Mouse (Mus musculus) liver, embryonic 15.5 days (tissue): ENCODE measurements around the gene Nadk. TPM values are rescaled to one million over a fixed set of nuclear protein-coding genes. Genes with fewer than 3 reads are reported as not detected.

ENCODE experiments used
- ATAC-seq: fragments of 200-750 bp; cut with Nextera tagmentation; 2 replicates; pipeline ENCODE4 v1.8.0; 2017; ENCODE audit warnings: moderate number of reproducible peaks, mild to moderate bottlenecking, moderate library complexity; ENCODE audit not compliant: insufficient read depth
- H3K27ac ChIP-seq: fragments of 300-500 bp; sonication (generic); replicated peaks from 2 replicates; pipeline ENCODE4 v1.5.1; 2015; ENCODE audit warnings: mild to moderate bottlenecking, inconsistent platforms
- H3K27me3 ChIP-seq: fragments of 300-500 bp; sonication (generic); 2 replicates; pipeline ENCODE4 v1.6.1; 2015; ENCODE audit warnings: mild to moderate bottlenecking, inconsistent platforms
- H3K36me3 ChIP-seq: fragments of 300-500 bp; sonication (generic); replicated peaks from 2 replicates; pipeline ENCODE4 v1.6.1; 2015; ENCODE audit warnings: moderate library complexity, mild to moderate bottlenecking, inconsistent platforms
- H3K4me1 ChIP-seq: fragments of 300-500 bp; sonication (generic); replicated peaks from 2 replicates; pipeline ENCODE4 v1.6.1; 2015; ENCODE audit warnings: inconsistent platforms
- H3K4me2 ChIP-seq: fragments of 300-500 bp; sonication (generic); 2 replicates; pipeline ENCODE4 v1.6.1; 2015; ENCODE audit warnings: moderate library complexity, mild to moderate bottlenecking, inconsistent platforms
- H3K4me3 ChIP-seq: fragments of 300-500 bp; sonication (generic); replicated peaks from 2 replicates; pipeline ENCODE4 v1.5.1; 2015; ENCODE audit warnings: mild to moderate bottlenecking, inconsistent platforms
- H3K9ac ChIP-seq: fragments of 300-500 bp; sonication (generic); 2 replicates; pipeline ENCODE4 v1.6.1; 2015; ENCODE audit warnings: moderate library complexity, mild to moderate bottlenecking, inconsistent platforms
- H3K9me3 ChIP-seq: fragments of 300-500 bp; sonication (generic); replicated peaks from 2 replicates; pipeline ENCODE4 v1.6.1; 2016; ENCODE audit warnings: inconsistent platforms
- WGBS: fragments of 180-500 bp; shearing (Covaris S2); methylation state at CpG from one replicate; pipeline ENCODE4 v1.1.7; 2015; ENCODE audit warnings: mixed read lengths; ENCODE audit not compliant: insufficient replicate concordance; 5-methylcytosine and 5-hydroxymethylcytosine counted together
- polyA plus RNA-seq: library from polyadenylated mRNA; unstranded; fragments of >200 nt; fragmentation: Nextera tagmentation; extraction: Ambion mirVana; gene quantifications from 2 replicates; pipeline ENCODE4 v1.2.1, GENCODE M21; 2015

Nadk gene
- 46.9 and 51.4 TPM in 2 replicates for polyA plus RNA-seq

GRCm38 (mm10) chr4:155561661-155562442 lies at the start of gene Nadk:
TSS of gene Nadk (plus strand) at chr4:155562378.
- peak within 1 kb of the TSS; percentile 45 for H3K9ac ChIP-seq
- peaks cover 29% of the 10 kb centered on the region for H3K36me3 ChIP-seq
- no peak for ATAC-seq
- peak within 1 kb of the TSS; percentile 89 for H3K27ac ChIP-seq
- H3K4me1 ChIP-seq = peaks cover 66% of the 10 kb centered on the region
- no peaks in the 10 kb centered on the region for H3K27me3 ChIP-seq
- peak within 1 kb of the TSS; percentile 93 for H3K4me2 ChIP-seq
- 56% methylated on average over 7 of the region's 7 CpGs for WGBS
- H3K4me3 ChIP-seq = peak within 1 kb of the TSS; percentile 83
- H3K9me3 ChIP-seq = no peaks in the 10 kb centered on the region

GRCm38 (mm10) chr4:155514810-155515209 lies 47.4 kb upstream of the Nadk start:
- no peak overlapping the region for H3K9ac ChIP-seq
- peaks cover 3% of the 10 kb centered on the region; the same call in 1 of the 2 replicates for H3K36me3 ChIP-seq
- H3K9me3 ChIP-seq = no peaks in the 10 kb centered on the region
- H3K4me3 ChIP-seq = no peak overlapping the region
- no peak for ATAC-seq
- 82% methylated on average over 2 of the region's 2 CpGs for WGBS
- 0 out of 2 replicates have a peak, but pooled peaks cover 5% of the 10 kb centered on the region for H3K4me1 ChIP-seq
- H3K27ac ChIP-seq = no peak overlapping the region
- H3K4me2 ChIP-seq = no peak overlapping the region
- no peaks in the 10 kb centered on the region for H3K27me3 ChIP-seq

- H3K27me3 ChIP-seq = no peaks in the 10 kb centered on the region
- H3K36me3 ChIP-seq = peaks cover 6% of the 10 kb centered on the region; the same call in 1 of the 2 replicates
- no peak overlapping the region for H3K4me3 ChIP-seq
- H3K9ac ChIP-seq = no peak overlapping the region
- ATAC-seq = no peak
- H3K4me2 ChIP-seq = no peak overlapping the region
- H3K9me3 ChIP-seq = no peaks in the 10 kb centered on the region
- 0 out of 2 replicates have a peak, but pooled peaks cover 2% of the 10 kb centered on the region for H3K4me1 ChIP-seq
- H3K27ac ChIP-seq = no peak overlapping the region
- WGBS = 71% methylated on average over 7 of the region's 7 CpGs
Observed at GRCm38 (mm10) chr4:155517948-155518517, 44.1 kb upstream of the Nadk start.

- Histone ChIP-seq H3K9ac (no peak overlapping the region), H3K9me3 (no peaks in the 10 kb centered on the region), H3K4me1 (no peaks in the 10 kb centered on the region), H3K4me3 (no peak overlapping the region), H3K4me2 (no peak overlapping the region), H3K36me3 (peaks cover 12% of the 10 kb centered on the region; the same call in 1 of the 2 replicates), H3K27ac (no peak overlapping the region), H3K27me3 (no peaks in the 10 kb centered on the region)
- ATAC-seq = no peak
- 82% methylated on average over 7 of the region's 7 CpGs for WGBS
Observed at GRCm38 (mm10) chr4:155522327-155522726, 39.9 kb upstream of the Nadk start.

- Histone ChIP-seq H3K9ac (no peak overlapping the region), H3K9me3 (no peaks in the 10 kb centered on the region), H3K4me3 (no peak overlapping the region), H3K4me2 (no peak overlapping the region), H3K4me1 (no peaks in the 10 kb centered on the region), H3K27me3 (no peaks in the 10 kb centered on the region), H3K36me3 (peaks cover 36% of the 10 kb centered on the region), H3K27ac (no peak overlapping the region)
- 73% methylated on average over 5 of the region's 5 CpGs for WGBS
- ATAC-seq = no peak
Observed at GRCm38 (mm10) chr4:155525751-155526150, 36.4 kb upstream of the Nadk start.

GRCm38 (mm10) chr4:155529294-155529693 lies 32.9 kb upstream of the Nadk start:
- H3K27ac ChIP-seq = no peak overlapping the region
- no peaks in the 10 kb centered on the region for H3K27me3 ChIP-seq
- H3K4me3 ChIP-seq = no peak overlapping the region
- WGBS = 56% methylated on average over 3 of the region's 3 CpGs
- H3K9me3 ChIP-seq = no peaks in the 10 kb centered on the region
- H3K36me3 ChIP-seq = peaks cover 55% of the 10 kb centered on the region
- no peak overlapping the region for H3K4me2 ChIP-seq
- ATAC-seq = no peak
- H3K4me1 ChIP-seq = no peaks in the 10 kb centered on the region
- H3K9ac ChIP-seq = no peak overlapping the region

GRCm38 (mm10) chr4:155549993-155550392 lies 12.2 kb upstream of the Nadk start:
- Histone ChIP-seq H3K27ac (no peak overlapping the region), H3K9me3 (no peaks in the 10 kb centered on the region), H3K36me3 (peaks cover 66% of the 10 kb centered on the region), H3K4me2 (no peak overlapping the region), H3K4me1 (no peaks in the 10 kb centered on the region; the same call in 1 of the 2 replicates), H3K27me3 (no peaks in the 10 kb centered on the region), H3K4me3 (no peak overlapping the region), H3K9ac (no peak overlapping the region)
- no peak for ATAC-seq
- WGBS = 89% methylated on average over 7 of the region's 7 CpGs

GRCm38 (mm10) chr4:155550446-155550845 lies 11.7 kb upstream of the Nadk start:
- Histone ChIP-seq H3K4me2 (no peak overlapping the region), H3K27me3 (no peaks in the 10 kb centered on the region), H3K4me3 (no peak overlapping the region), H3K4me1 (no peaks in the 10 kb centered on the region; the same call in 1 of the 2 replicates), H3K9me3 (no peaks in the 10 kb centered on the region), H3K27ac (no peak overlapping the region), H3K36me3 (peaks cover 67% of the 10 kb centered on the region), H3K9ac (no peak overlapping the region)
- WGBS = 28% methylated on average over 2 of the region's 2 CpGs
- ATAC-seq = no peak

- ATAC-seq = no peak
- H3K4me1 ChIP-seq = no peaks in the 10 kb centered on the region; the same call in 1 of the 2 replicates
- H3K9me3 ChIP-seq = no peaks in the 10 kb centered on the region
- no peak overlapping the region for H3K27ac ChIP-seq
- H3K27me3 ChIP-seq = no peaks in the 10 kb centered on the region
- H3K9ac ChIP-seq = no peak overlapping the region
- no peak overlapping the region for H3K4me2 ChIP-seq
- H3K36me3 ChIP-seq = peaks cover 68% of the 10 kb centered on the region
- WGBS = 81% methylated on average over 4 of the region's 4 CpGs
- no peak overlapping the region for H3K4me3 ChIP-seq
Observed at GRCm38 (mm10) chr4:155551073-155551472, 11.1 kb upstream of the Nadk start.

GRCm38 (mm10) chr4:155552917-155553532 lies 9.2 kb upstream of the Nadk start:
- no peaks in the 10 kb centered on the region for H3K9me3 ChIP-seq
- H3K27me3 ChIP-seq = no peaks in the 10 kb centered on the region
- ATAC-seq = no peak
- no peak overlapping the region for H3K27ac ChIP-seq
- 79% methylated on average over 6 of the region's 6 CpGs for WGBS
- H3K4me2 ChIP-seq = no peak overlapping the region
- H3K4me3 ChIP-seq = no peak overlapping the region
- H3K36me3 ChIP-seq = peaks cover 73% of the 10 kb centered on the region
- no peak overlapping the region for H3K9ac ChIP-seq
- H3K4me1 ChIP-seq = no peaks in the 10 kb centered on the region; the same call in 1 of the 2 replicates

- H3K9ac ChIP-seq = no peak overlapping the region
- no peak overlapping the region for H3K27ac ChIP-seq
- no peak overlapping the region for H3K4me3 ChIP-seq
- H3K4me1 ChIP-seq = peaks cover 12% of the 10 kb centered on the region
- no peaks in the 10 kb centered on the region for H3K27me3 ChIP-seq
- H3K4me2 ChIP-seq = no peak overlapping the region
- no peaks in the 10 kb centered on the region for H3K9me3 ChIP-seq
- ATAC-seq = peak; percentile 24; the same call in 1 of the 2 replicates
- 25% methylated on average over 4 of the region's 4 CpGs for WGBS
- peaks cover 78% of the 10 kb centered on the region for H3K36me3 ChIP-seq
Observed at GRCm38 (mm10) chr4:155554880-155555279, 7.3 kb upstream of the Nadk start.
